Mouse (Mus musculus): ENCODE data around the gene Ispd.

Ispd gene

GRCm38 (mm10) chr12:36468325-36469044 is 87.2 kb downstream of the Ispd start:
- no peak for DNase-seq (ENCODE audit: low spot score)

GRCm38 (mm10) chr12:36471411-36471810 is 90.2 kb downstream of the Ispd start:
- DNase-seq (ENCODE audit: low spot score): no peak

GRCm38 (mm10) chr12:36474171-36474570 is 92.9 kb downstream of the Ispd start:
- DNase-seq (ENCODE audit: low spot score): no peak

- no peak for DNase-seq (ENCODE audit: low spot score)
Measured at GRCm38 (mm10) chr12:36475269-36475668, 94.0 kb downstream of the Ispd start.

GRCm38 (mm10) chr12:36476476-36476875 is 95.2 kb downstream of the Ispd start:
- peak; percentile 27 for DNase-seq (ENCODE audit: low spot score)

- no peak for DNase-seq (ENCODE audit: low spot score)
Measured at GRCm38 (mm10) chr12:36477501-36477900, 96.3 kb downstream of the Ispd start.

- no peak for DNase-seq (ENCODE audit: low spot score)
Measured at GRCm38 (mm10) chr12:36477926-36478325, 96.7 kb downstream of the Ispd start.

- DNase-seq (ENCODE audit: low spot score): no peak
Measured at GRCm38 (mm10) chr12:36481742-36482141, 100.5 kb downstream of the Ispd start.

- DNase-seq (ENCODE audit: low spot score): peak; percentile 56
Measured at GRCm38 (mm10) chr12:36483346-36483745, 102.1 kb downstream of the Ispd start.

GRCm38 (mm10) chr12:36497565-36497964 is 116.3 kb downstream of the Ispd start:
- no peak for DNase-seq (ENCODE audit: low spot score)

GRCm38 (mm10) chr12:36507111-36507903 is 126.1 kb downstream of the Ispd start:
- DNase-seq (ENCODE audit: low spot score): no peak

- no peak for DNase-seq (ENCODE audit: low spot score)
Measured at GRCm38 (mm10) chr12:36509954-36510642, 128.8 kb downstream of the Ispd start.

GRCm38 (mm10) chr12:36521774-36522173 is 140.5 kb downstream of the Ispd start:
- DNase-seq (ENCODE audit: low spot score): no peak

GRCm38 (mm10) chr12:36523515-36523914 is 142.3 kb downstream of the Ispd start:
- DNase-seq (ENCODE audit: low spot score): no peak

GRCm38 (mm10) chr12:36530920-36531319 is 149.7 kb downstream of the Ispd start:
- no peak for DNase-seq (ENCODE audit: low spot score)

GRCm38 (mm10) chr12:36531421-36532072 is 150.3 kb downstream of the Ispd start:
- no peak for DNase-seq (ENCODE audit: low spot score)

GRCm38 (mm10) chr12:36532525-36532924 is 151.3 kb downstream of the Ispd start:
- no peak for DNase-seq (ENCODE audit: low spot score)

GRCm38 (mm10) chr12:36533160-36533900 is 152.1 kb downstream of the Ispd start:
- DNase-seq (ENCODE audit: low spot score): no peak

- no peak for DNase-seq (ENCODE audit: low spot score)
Measured at GRCm38 (mm10) chr12:36534589-36534988, 153.3 kb downstream of the Ispd start.

- peak; percentile 31 for DNase-seq (ENCODE audit: low spot score)
Measured at GRCm38 (mm10) chr12:36545318-36545717, 164.1 kb downstream of the Ispd start.

GRCm38 (mm10) chr12:36549474-36549873 is 168.2 kb downstream of the Ispd start:
- DNase-seq (ENCODE audit: low spot score): no peak

- DNase-seq (ENCODE audit: low spot score): no peak
Measured at GRCm38 (mm10) chr12:36554697-36555096, 173.4 kb downstream of the Ispd start.

All from embryo, embryonic 10 days (tissue).